Mouse (Mus musculus): Measurements from ENCODE around the gene Rnf208. TPM values are rescaled to one million over a fixed set of nuclear protein-coding genes. Genes with fewer than 3 reads are reported as not detected.
A peak's percentile ranks its signal among the peaks of the same experiment; 100 is the strongest.

The Rnf208 gene
- total RNA-seq, 1 experiment = 4.8 TPM

- Histone ChIP-seq H3K27ac (ENCODE audit: insufficient read depth, low read depth, low read length, poor library complexity, severe bottlenecking) (peak overlapping the region; percentile 45; the same call in 1 of the 2 replicates), H3K4me3 (ENCODE audit: insufficient read depth in 1 of 2, low read depth in 1 of 2, low read length in 2 of 2, poor library complexity in 1 of 2, severe bottlenecking in 1 of 2) (peak overlapping the region; percentile 66 to 67), H3K4me1 (ENCODE audit: control insufficient read depth in 2 of 2, insufficient read depth in 2 of 2, low read length in 2 of 2, poor library complexity in 1 of 2) (peaks cover 2 to 22% of the 10 kb centered on the region in 2 experiments; a peak in 2 of 4 replicates), H3K9ac (ENCODE audit: insufficient read depth, low read depth, low read length, poor library complexity, severe bottlenecking) (peak overlapping the region; percentile 72), H3K9me3 (ENCODE audit: control insufficient read depth, insufficient read depth, low read depth, low read length) (no peaks in the 10 kb centered on the region), H3K36me3 (ENCODE audit: control insufficient read depth, insufficient read depth, low read length, poor library complexity, severe bottlenecking) (peaks cover 13% of the 10 kb centered on the region)
- no peak for DNase-seq (ENCODE audit: low read depth, low spot score)
- TF ChIP-seq ZC3H11A (IDR thresholded peaks at IDR 0.05; ENCODE audit: borderline replicate concordance, low read depth, low read length) (no peak), HCFC1 (IDR thresholded peaks at IDR 0.05; ENCODE audit: borderline replicate concordance, insufficient read depth, low read length) (no peak), CHD2 (IDR thresholded peaks at IDR 0.05; ENCODE audit: low read depth, low read length) (no peak), MAFK (IDR thresholded peaks at IDR 0.05; ENCODE audit: insufficient read depth, low read depth, low read length) (no peak), ZNF384 (IDR thresholded peaks at IDR 0.05; ENCODE audit: low read depth, low read length) (no peak)
- in situ Hi-C loops (cut with MboI; ENCODE audit: low sequenced_read_pairs in 2 of 2, unreplicated experiment in 2 of 2) = no loop called here
Observed at GRCm38 (mm10) chr2:25195211-25196156, 46.6 kb upstream of the Rnf208 start.

- peak within 1 kb of the TSS; percentile 63; the same call in 1 of the 2 replicates for H3K27ac ChIP-seq (ENCODE audit: insufficient read depth, low read depth, low read length, poor library complexity, severe bottlenecking)
- no peak for DNase-seq (ENCODE audit: low read depth, low spot score)
Observed at GRCm38 (mm10) chr2:25196172-25196954, 45.7 kb upstream of the Rnf208 start, which contains the start of gene Tor4a. Tor4a (minus strand) TSS chr2:25196886.

GRCm38 (mm10) chr2:25197191-25197590 is 44.9 kb upstream of the Rnf208 start:
- H3K9me3 ChIP-seq (ENCODE audit: control insufficient read depth, insufficient read depth, low read depth, low read length) = no peaks in the 10 kb centered on the region
- peak overlapping the region in 1 of 2 experiments; percentile 66; a peak in 1 of 4 replicates for H3K4me3 ChIP-seq (ENCODE audit: insufficient read depth in 1 of 2, low read depth in 1 of 2, low read length in 2 of 2, poor library complexity in 1 of 2, severe bottlenecking in 1 of 2)
- peaks cover 2 to 22% of the 10 kb centered on the region in 2 experiments; a peak in 2 of 4 replicates for H3K4me1 ChIP-seq (ENCODE audit: control insufficient read depth in 2 of 2, insufficient read depth in 2 of 2, low read length in 2 of 2, poor library complexity in 1 of 2)
- peaks cover 20% of the 10 kb centered on the region for H3K36me3 ChIP-seq (ENCODE audit: control insufficient read depth, insufficient read depth, low read length, poor library complexity, severe bottlenecking)
- DNase-seq (ENCODE audit: low read depth, low spot score) = no peak
- H3K27ac ChIP-seq (ENCODE audit: insufficient read depth, low read depth, low read length, poor library complexity, severe bottlenecking) = no peak overlapping the region
- in situ Hi-C loops (cut with MboI; ENCODE audit: low sequenced_read_pairs in 2 of 2, unreplicated experiment in 2 of 2) = no loop called here
- no peak overlapping the region for H3K9ac ChIP-seq (ENCODE audit: insufficient read depth, low read depth, low read length, poor library complexity, severe bottlenecking)
- TF ChIP-seq HCFC1 (IDR thresholded peaks at IDR 0.05; ENCODE audit: borderline replicate concordance, insufficient read depth, low read length) = no peak
- no peak for TF ChIP-seq MAFK (IDR thresholded peaks at IDR 0.05; ENCODE audit: insufficient read depth, low read depth, low read length)
- TF ChIP-seq CHD2 (IDR thresholded peaks at IDR 0.05; ENCODE audit: low read depth, low read length) = no peak
- no peak for TF ChIP-seq ZC3H11A (IDR thresholded peaks at IDR 0.05; ENCODE audit: borderline replicate concordance, low read depth, low read length)
- TF ChIP-seq ZNF384 (IDR thresholded peaks at IDR 0.05; ENCODE audit: low read depth, low read length) = no peak

More at GRCm38 (mm10) chr2:25196172-25196954, 45.7 kb upstream of the Rnf208 start, which contains the start of gene Tor4a:
- Histone ChIP-seq H3K4me3 (ENCODE audit: insufficient read depth in 1 of 2, low read depth in 1 of 2, low read length in 2 of 2, poor library complexity in 1 of 2, severe bottlenecking in 1 of 2) (peak within 1 kb of the TSS; percentile 66 to 67), H3K36me3 (ENCODE audit: control insufficient read depth, insufficient read depth, low read length, poor library complexity, severe bottlenecking) (peaks cover 19% of the 10 kb centered on the region), H3K9ac (ENCODE audit: insufficient read depth, low read depth, low read length, poor library complexity, severe bottlenecking) (peak within 1 kb of the TSS; percentile 72), H3K9me3 (ENCODE audit: control insufficient read depth, insufficient read depth, low read depth, low read length) (no peaks in the 10 kb centered on the region), H3K4me1 (ENCODE audit: control insufficient read depth in 2 of 2, insufficient read depth in 2 of 2, low read length in 2 of 2, poor library complexity in 1 of 2) (peaks cover 2 to 22% of the 10 kb centered on the region in 2 experiments; a peak in 2 of 4 replicates)
- in situ Hi-C loops (cut with MboI; ENCODE audit: low sequenced_read_pairs in 2 of 2, unreplicated experiment in 2 of 2) = no loop called here
- TF ChIP-seq HCFC1 (IDR thresholded peaks at IDR 0.05; ENCODE audit: borderline replicate concordance, insufficient read depth, low read length) = no peak
- no peak for TF ChIP-seq ZC3H11A (IDR thresholded peaks at IDR 0.05; ENCODE audit: borderline replicate concordance, low read depth, low read length)
- TF ChIP-seq CHD2 (IDR thresholded peaks at IDR 0.05; ENCODE audit: low read depth, low read length) = no peak
- no peak for TF ChIP-seq ZNF384 (IDR thresholded peaks at IDR 0.05; ENCODE audit: low read depth, low read length)
- no peak for TF ChIP-seq MAFK (IDR thresholded peaks at IDR 0.05; ENCODE audit: insufficient read depth, low read depth, low read length)

- in situ Hi-C loops (cut with MboI; ENCODE audit: low sequenced_read_pairs in 2 of 2, unreplicated experiment in 2 of 2) = no loop called here
- H3K27ac ChIP-seq (ENCODE audit: insufficient read depth, low read depth, low read length, poor library complexity, severe bottlenecking) = no peak overlapping the region
- no peak for DNase-seq (ENCODE audit: low read depth, low spot score)
- H3K4me3 ChIP-seq (ENCODE audit: insufficient read depth in 1 of 2, low read depth in 1 of 2, low read length in 2 of 2, poor library complexity in 1 of 2, severe bottlenecking in 1 of 2) = no peak overlapping the region
- TF ChIP-seq MAFK (IDR thresholded peaks at IDR 0.05; ENCODE audit: insufficient read depth, low read depth, low read length) = no peak
- H3K36me3 ChIP-seq (ENCODE audit: control insufficient read depth, insufficient read depth, low read length, poor library complexity, severe bottlenecking) = peaks cover 24% of the 10 kb centered on the region
- no peak overlapping the region for H3K9ac ChIP-seq (ENCODE audit: insufficient read depth, low read depth, low read length, poor library complexity, severe bottlenecking)
- H3K9me3 ChIP-seq (ENCODE audit: control insufficient read depth, insufficient read depth, low read depth, low read length) = no peaks in the 10 kb centered on the region
- H3K4me1 ChIP-seq (ENCODE audit: control insufficient read depth in 2 of 2, insufficient read depth in 2 of 2, low read length in 2 of 2, poor library complexity in 1 of 2) = peaks cover under 1 to 22% of the 10 kb centered on the region in 2 experiments; a peak in 2 of 4 replicates
Observed at GRCm38 (mm10) chr2:25197946-25198345, 44.1 kb upstream of the Rnf208 start.

Data from ES-E14 (cell line).